Mouse (Mus musculus) Patski (cell line): Measurements from ENCODE around the gene Khsrp. TPM values are rescaled to one million over a fixed set of nuclear protein-coding genes. Genes with fewer than 3 reads are reported as not detected.

ENCODE experiments used
- ATAC-seq: fragments of 100-300 bp; one replicate; pipeline ENCODE4 v1.8.0; 2021
- CTCF ChIA-PET: fragments of 350-600 bp; sonication (Branson Sonifier 250); formaldehyde crosslinking; loops from one replicate; lab custom pipeline; 2022; ENCODE audit warnings: inconsistent platforms; lab: Charles Lee
- POLR2A ChIA-PET: fragments of 350-600 bp; sonication (Branson Sonifier 250); formaldehyde crosslinking; loops from one replicate; lab custom pipeline; 2022; ENCODE audit warnings: antibody characterized with exemption, inconsistent platforms; lab: Charles Lee
- DNase-seq: peaks from one replicate; pipeline ENCODE4 v3.0.0-alpha.2; 2011; ENCODE audit warnings: low read depth, low spot score
- H3K27me3 ChIP-seq: fragments of 371-371 bp; one replicate; pipeline ENCODE4 v1.5.1; 2021
- CTCF ChIP-seq: fragments of 100-300 bp; IDR thresholded peaks from one replicate; pipeline ENCODE4 v1.5.1; 2021
- in situ Hi-C: fragments of 300-500 bp; cut with MboI; formaldehyde crosslinking; loops from 3 replicates; pipeline ENCODE4 v1.11.1; 2018; ENCODE audit warnings: low pct_unique_long_range_greater_than_20kb, mixed read lengths
- polyA plus RNA-seq: library from polyadenylated mRNA; unstranded; gene quantifications from one replicate; pipeline ENCODE4 v1.2.3, GENCODE M21; 2021

Gene Khsrp
- 80.4 TPM for polyA plus RNA-seq

GRCm38 (mm10) chr17:57030931-57031660, at the start of gene Khsrp:
Khsrp (minus strand) TSS chr17:57031522.
- H3K27me3 ChIP-seq: no peaks in the 10 kb centered on the region
- ChIA-PET CTCF (interaction anchor here (1.2 to 2.9 kb wide), 3 partner anchors 12 to 29 kb away, joined by 3 to 13 read pairs (median 5); no protein-coding TSS in a partner anchor), POLR2A (interaction anchor here (0.8 to 1.1 kb wide), 2 partner anchors 25 to 214 kb away, joined by 3 to 4 read pairs; no protein-coding TSS in a partner anchor)
- DNase-seq (no peak), ATAC-seq (no peak)
- in situ Hi-C loops: no loop called here
- no peak for TF ChIP-seq CTCF

DNA sequence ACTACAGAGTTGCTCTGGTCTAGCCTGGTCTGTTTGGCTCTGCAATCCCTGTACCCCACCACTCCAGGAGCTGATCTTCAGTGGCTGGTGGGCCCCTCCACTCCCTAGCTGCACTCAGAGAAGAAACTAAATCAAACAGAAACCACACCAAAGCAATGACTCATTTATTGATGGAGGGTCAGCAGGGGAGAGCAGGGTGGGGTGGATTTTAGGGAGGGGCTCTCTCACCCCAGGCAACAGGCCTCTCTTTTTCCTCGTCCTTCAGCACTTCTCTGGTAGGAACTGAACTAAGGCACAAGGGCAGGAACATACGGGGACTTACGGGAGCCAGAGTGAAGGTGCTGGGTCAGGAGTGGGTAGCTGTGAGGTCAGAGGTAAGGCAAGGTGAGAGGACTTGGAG, 48.6 kb upstream of the Khsrp start:
- in situ Hi-C loops: no loop called here
- ATAC-seq: no peak
- CTCF ChIA-PET: no interaction called here
- H3K27me3 ChIP-seq: no peaks in the 10 kb centered on the region
- DNase-seq: no peak
- POLR2A ChIA-PET: no interaction called here
- no peak for TF ChIP-seq CTCF

DNA sequence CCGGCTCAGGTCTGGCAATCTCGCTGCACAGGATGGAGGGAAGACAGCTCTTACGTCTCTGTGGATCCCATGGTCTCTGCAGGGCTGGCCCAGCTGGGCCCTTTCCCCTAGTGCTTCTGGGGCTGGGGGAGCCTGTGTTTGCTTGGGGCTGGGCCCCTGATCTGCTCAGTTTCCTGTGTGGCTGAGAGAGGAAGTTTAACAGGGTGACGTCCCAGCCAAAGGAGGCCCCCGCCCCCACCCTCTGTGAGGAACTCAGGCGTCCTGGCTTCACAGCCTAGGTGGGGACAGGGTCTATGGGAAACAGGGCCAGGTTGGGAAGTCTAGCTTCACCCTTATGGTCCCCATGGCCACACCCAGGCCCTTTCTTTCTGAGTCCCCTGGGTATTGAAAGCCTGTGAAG, 47.0 kb upstream of the Khsrp start, which contains the start of gene Dennd1c:
Gene Dennd1c, minus strand, starts transcription at position 179 of the 400 bp plus-strand sequence.
- in situ Hi-C loops: no loop called here
- H3K27me3 ChIP-seq: no peaks in the 10 kb centered on the region
- ATAC-seq: no peak

DNA sequence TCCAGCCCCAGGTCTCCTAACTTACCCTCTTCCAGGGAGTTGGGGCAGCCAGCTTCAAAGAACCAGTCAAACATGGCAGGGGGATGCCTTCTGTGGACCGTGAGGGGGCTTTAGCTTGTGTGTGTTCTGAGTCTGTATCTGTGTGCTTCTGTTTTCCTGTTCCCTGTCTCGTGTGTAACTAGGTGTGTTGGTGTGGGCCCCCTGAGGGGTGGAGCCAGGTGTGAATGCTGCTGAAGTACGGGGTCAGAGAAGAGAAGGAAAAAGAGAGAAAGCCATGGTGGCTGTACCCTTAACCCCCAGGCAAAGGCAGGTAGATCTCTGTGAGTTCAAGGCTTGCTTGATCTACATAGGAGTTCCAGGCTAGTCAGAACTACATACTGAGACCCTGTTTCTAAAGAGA, 45.6 kb upstream of the Khsrp start:
- no peak for TF ChIP-seq CTCF
- ChIA-PET POLR2A (no interaction called here), CTCF (no interaction called here)
- DNase-seq (no peak), ATAC-seq (no peak)
- no peaks in the 10 kb centered on the region for H3K27me3 ChIP-seq
- in situ Hi-C loops: no loop called here

More for the DNA sequence above, 47.0 kb upstream of the Khsrp start, which contains the start of gene Dennd1c:
- CTCF ChIA-PET: interaction anchor here (1.1 kb wide), 1 partner anchor 141 kb away, joined by 3 read pairs; no protein-coding TSS in a partner anchor
- POLR2A ChIA-PET: no interaction called here
- DNase-seq: no peak
- TF ChIP-seq CTCF: no peak

GRCm38 (mm10) chr17:57070699-57071098, 39.4 kb upstream of the Khsrp start:
- POLR2A ChIA-PET: no interaction called here
- in situ Hi-C loops: no loop called here
- CTCF ChIA-PET: interaction anchor here (1.2 kb wide), 1 partner anchor 10 kb away, joined by 3 read pairs; no protein-coding TSS in a partner anchor
- DNase-seq: no peak
- no peak for TF ChIP-seq CTCF
- no peak for ATAC-seq
- no peaks in the 10 kb centered on the region for H3K27me3 ChIP-seq

GRCm38 (mm10) chr17:57070272-57070671, 39.0 kb upstream of the Khsrp start:
- POLR2A ChIA-PET: no interaction called here
- no peaks in the 10 kb centered on the region for H3K27me3 ChIP-seq

DNA sequence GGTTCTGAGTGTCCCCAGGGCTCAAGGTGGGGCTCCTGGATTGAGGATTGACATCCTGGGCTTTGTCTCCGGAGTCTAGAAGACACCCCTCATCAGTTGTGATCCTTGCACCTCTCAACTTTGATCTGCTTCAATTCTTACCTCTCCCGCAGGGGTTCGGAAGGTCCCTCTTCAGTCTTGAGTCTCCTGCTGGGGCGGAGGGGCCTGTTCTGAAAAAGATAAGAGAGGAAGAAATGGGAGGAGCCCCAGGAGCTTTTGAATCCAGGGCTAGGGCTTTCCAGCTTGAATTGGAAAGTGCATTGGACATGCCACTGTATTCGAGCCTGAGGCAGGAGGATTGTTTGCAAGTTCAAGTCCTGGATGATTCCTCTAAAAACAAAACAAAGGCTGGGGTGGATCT, 35.6 kb upstream of the Khsrp start:
- TF ChIP-seq CTCF: no peak
- DNase-seq (no peak), ATAC-seq (no peak)
- ChIA-PET POLR2A (no interaction called here), CTCF (interaction anchor here (1.1 kb wide), 1 partner anchor 56 kb away, joined by 3 read pairs; no protein-coding TSS in a partner anchor)
- H3K27me3 ChIP-seq: no peaks in the 10 kb centered on the region
- in situ Hi-C loops: no loop called here

More at GRCm38 (mm10) chr17:57070272-57070671, 39.0 kb upstream of the Khsrp start:
- no peak for TF ChIP-seq CTCF
- DNase-seq (no peak), ATAC-seq (no peak)
- in situ Hi-C loops: no loop called here
- CTCF ChIA-PET: interaction anchor here (1.2 kb wide), 1 partner anchor 9 kb away, joined by 3 read pairs; no protein-coding TSS in a partner anchor

- DNase-seq (no peak), ATAC-seq (no peak)
- TF ChIP-seq CTCF: no peak
- in situ Hi-C loops: loop anchor here (5.0 kb wide), 1 partner anchor 66 kb away; the partner anchor contains the start of gene Alkbh7
- H3K27me3 ChIP-seq: no peaks in the 10 kb centered on the region
- ChIA-PET POLR2A (interaction anchor here (0.7 kb wide), 1 partner anchor 243 kb away, joined by 5 read pairs; no protein-coding TSS in a partner anchor), CTCF (no interaction called here)
These were observed 31.7 kb upstream of the Khsrp start for GRCm38 (mm10) chr17:57063031-57063430.

- ChIA-PET POLR2A (interaction anchor here (0.7 kb wide), 1 partner anchor 243 kb away, joined by 5 read pairs; no protein-coding TSS in a partner anchor), CTCF (no interaction called here)
- H3K27me3 ChIP-seq: no peaks in the 10 kb centered on the region
- DNase-seq (no peak), ATAC-seq (no peak)
- in situ Hi-C loops: loop anchor here (5.0 kb wide), 1 partner anchor 65 kb away; the partner anchor contains the start of gene Alkbh7
- TF ChIP-seq CTCF: no peak
These were observed 31.2 kb upstream of the Khsrp start for GRCm38 (mm10) chr17:57062548-57062947.

GRCm38 (mm10) chr17:57062011-57062521, 30.7 kb upstream of the Khsrp start:
- DNase-seq (no peak), ATAC-seq (peak; percentile 25)
- in situ Hi-C loops: loop anchor here (5.0 kb wide), 1 partner anchor 65 kb away; the partner anchor contains the start of gene Alkbh7
- ChIA-PET POLR2A (no interaction called here), CTCF (no interaction called here)
- TF ChIP-seq CTCF: no peak
- H3K27me3 ChIP-seq: no peaks in the 10 kb centered on the region

- in situ Hi-C loops: loop anchor here (5.0 kb wide), 1 partner anchor 64 kb away; the partner anchor contains the start of gene Alkbh7
- H3K27me3 ChIP-seq: no peaks in the 10 kb centered on the region
- DNase-seq (no peak), ATAC-seq (no peak)
- POLR2A ChIA-PET: no interaction called here
- TF ChIP-seq CTCF: no peak
- CTCF ChIA-PET: interaction anchor here (1.1 kb wide), 3 partner anchors 10 to 215 kb away, joined by 3 to 5 read pairs (median 3); partner anchors contain the start of gene Khsrp
These were observed 29.7 kb upstream of the Khsrp start for GRCm38 (mm10) chr17:57061069-57061468.
